10 mouse cellular contexts compared by ENCODE assay signal in genomic region chr4:141624983-141625773, GRCm38 (mm10). TPM values are rescaled to one million over a fixed set of nuclear protein-coding genes. Genes with fewer than 3 reads are reported as not detected.
DNase-seq lines count a peak whose midpoint lies in the region; ATAC-seq and TF ChIP-seq lines count a peak whose summit lies in the region.
"Had no signal": no experiment of that assay in that cellular context is flagged by ENCODE, and none has a peak within 500 bp of the region (broad histone marks: within the 10 kb centered on the region; RNA-seq: fewer than 3 reads in every experiment).

No protein-coding gene starts in this region.

- DNase-seq in layer of hippocampus, adult 2 months (ENCODE audit: low spot score in 2 of 2) = peak in 1 of 2 experiments; percentile 31
- no peak for DNase-seq in layer of hippocampus, adult 9-10 months (ENCODE audit: low spot score)
- no peak for DNase-seq in Patski (ENCODE audit: low read depth, low spot score)
- peak; percentile 32 for DNase-seq in forelimb bud, embryonic 11.5 days (ENCODE audit: low read depth, low spot score)
- no peak for DNase-seq in gastrocnemius, adult 8-10 months (ENCODE audit: low spot score in 2 of 2)
- DNase-seq in layer of hippocampus, adult 9-11 months = no peak

- H3K4me2 ChIP-seq in forebrain, embryonic 16.5 days (ENCODE audit: low read length) = no peak overlapping the region
- H3K4me2 ChIP-seq: embryonic facial prominence, embryonic 15.5 days; limb, embryonic 13.5 days had no signal

- H3K4me3 ChIP-seq in layer of hippocampus, adult 2 months = no peak overlapping the region
- no peak overlapping the region for H3K4me3 ChIP-seq in forebrain, embryonic 16.5 days (replicated peaks; ENCODE audit: low read length)
- H3K4me3 ChIP-seq: embryonic facial prominence, embryonic 15.5 days; limb, embryonic 13.5 days had no signal

- in situ Hi-C loops in Patski (cut with MboI; ENCODE audit: low pct_unique_long_range_greater_than_20kb) = no loop called here

- no peaks in the 10 kb centered on the region for H3K4me1 ChIP-seq in forebrain, embryonic 16.5 days (replicated peaks; ENCODE audit: control insufficient read depth, insufficient read depth, low read length)
- H3K4me1 ChIP-seq: limb, embryonic 13.5 days had no signal

- H3K27me3 ChIP-seq in Patski = no peaks in the 10 kb centered on the region
- H3K27me3 ChIP-seq in forebrain, embryonic 16.5 days (replicated peaks; ENCODE audit: control insufficient read depth, insufficient read depth, low read length) = no peaks in the 10 kb centered on the region
- H3K27me3 ChIP-seq: embryonic facial prominence, embryonic 15.5 days; limb, embryonic 13.5 days had no signal

- POLR2A ChIA-PET in Patski (lab: Charles Lee) = no interaction called here

- 81% methylated on average over 19 of the region's 19 CpGs for WGBS in forebrain, embryonic 16.5 days

- peak; percentile 27 for ATAC-seq in Patski
- peak; percentile 88 for ATAC-seq in megakaryocyte progenitor cell, adult 5-6 weeks (replicated peaks; ENCODE audit: poor library complexity)
- ATAC-seq in forebrain, embryonic 16.5 days = no peak

- TF ChIP-seq CTCF in layer of hippocampus, adult 2 months (conservative IDR thresholded peaks at IDR 0.05) = peak; percentile 77
- no peak for TF ChIP-seq CTCF in Patski (IDR thresholded peaks at IDR 0.05)

- no peak overlapping the region for H3K27ac ChIP-seq in layer of hippocampus, adult 2 months
- H3K27ac ChIP-seq in forebrain, embryonic 16.5 days (ENCODE audit: low read length) = no peak overlapping the region
- H3K27ac ChIP-seq: embryonic facial prominence, embryonic 15.5 days; limb, embryonic 13.5 days had no signal

- H3K36me3 ChIP-seq in forebrain, embryonic 16.5 days (ENCODE audit: control insufficient read depth, insufficient read depth) = peaks cover 20% of the 10 kb centered on the region

- CTCF ChIA-PET in Patski (lab: Charles Lee) = interaction anchor here (0.7 to 1.0 kb wide), 2 partner anchors 11 to 143 kb away, joined by 3 read pairs; no protein-coding TSS in a partner anchor

- H3K9ac ChIP-seq in forebrain, embryonic 16.5 days (replicated peaks; ENCODE audit: low read depth, low read length) = no peak overlapping the region
- H3K9ac ChIP-seq: embryonic facial prominence, embryonic 15.5 days; limb, embryonic 13.5 days had no signal

- H3K9me3 ChIP-seq in forebrain, embryonic 16.5 days (ENCODE audit: control insufficient read depth, low read length) = no peaks in the 10 kb centered on the region
- H3K9me3 ChIP-seq: embryonic facial prominence, embryonic 15.5 days; limb, embryonic 13.5 days had no signal

RNA-seq across cellular contexts. Expression of gene Slc25a34, which starts 1.6 kb away (rescaled TPM):
- 1 to 10 TPM; 1.6 to 3.6 TPM for total RNA-seq in layer of hippocampus, adult 2 months (2021)
- polyA plus RNA-seq in Patski (2021) = 0.15 TPM
- total RNA-seq in megakaryocyte progenitor cell, adult 5-6 weeks (2015) = not detected in 2 replicates
- total RNA-seq in megakaryocyte progenitor cell, adult 5-6 weeks (2017) = not detected in 2 replicates
- 10 to 100 TPM in 3 of 4 experiments, 1 to 10 TPM in 1; 9.2 to 14.0 (median 12.3) TPM for total RNA-seq in gastrocnemius, adult 8-10 months (2022)
- polyA plus RNA-seq in forebrain, embryonic 16.5 days (2015; fragmentation: Nextera tagmentation; extraction: Ambion mirVana) = 0.08 TPM in 1 of 2 replicates, not detected in the other
- polyA plus RNA-seq: limb, embryonic 13.5 days had no signal

RNA-seq across cellular contexts. Expression of gene Tmem82, which starts 6.7 kb away (rescaled TPM):
- under 1 TPM; 0.37 to 0.56 TPM for total RNA-seq in layer of hippocampus, adult 2 months (2021)
- polyA plus RNA-seq in Patski (2021) = 0.05 TPM
- total RNA-seq in megakaryocyte progenitor cell, adult 5-6 weeks (2015) = 0.10 and 0.76 TPM in 2 replicates
- total RNA-seq in megakaryocyte progenitor cell, adult 5-6 weeks (2017) = 0.46 and 1.6 TPM in 2 replicates
- total RNA-seq in gastrocnemius, adult 8-10 months (2022) = under 1 TPM; 0.16 to 0.46 (median 0.31) TPM
- polyA plus RNA-seq in forebrain, embryonic 16.5 days (2015; fragmentation: Nextera tagmentation; extraction: Ambion mirVana) = 0.13 and 0.19 TPM in 2 replicates

RNA-seq across cellular contexts. Expression of gene Fblim1, which starts 19.3 kb away (rescaled TPM):
- total RNA-seq in layer of hippocampus, adult 2 months (2021) = under 1 TPM; 0.47 to 0.90 TPM
- polyA plus RNA-seq in Patski (2021) = 90.1 TPM
- not detected in 2 replicates for total RNA-seq in megakaryocyte progenitor cell, adult 5-6 weeks (2015)
- total RNA-seq in megakaryocyte progenitor cell, adult 5-6 weeks (2017) = 0.07 TPM in 1 of 2 replicates, not detected in the other
- total RNA-seq in gastrocnemius, adult 8-10 months (2022) = 1 to 10 TPM in 2 of 4 experiments, under 1 TPM in 2; 0.46 to 2.2 (median 0.94) TPM
- polyA plus RNA-seq in forebrain, embryonic 16.5 days (2015; fragmentation: Nextera tagmentation; extraction: Ambion mirVana) = 18.8 and 27.8 TPM in 2 replicates

RNA-seq across cellular contexts. Expression of gene Plekhm2, which starts 39.5 kb away (rescaled TPM):
- 10 to 100 TPM; 74.1 to 80.6 TPM for total RNA-seq in layer of hippocampus, adult 2 months (2021)
- 37.0 TPM for polyA plus RNA-seq in Patski (2021)
- 7.2 and 12.8 TPM in 2 replicates for total RNA-seq in megakaryocyte progenitor cell, adult 5-6 weeks (2015)
- total RNA-seq in megakaryocyte progenitor cell, adult 5-6 weeks (2017) = 9.8 and 11.0 TPM in 2 replicates
- 10 to 100 TPM; 25.0 to 32.5 (median 30.2) TPM for total RNA-seq in gastrocnemius, adult 8-10 months (2022)
- 5.0 and 7.0 TPM in 2 replicates for polyA plus RNA-seq in forebrain, embryonic 16.5 days (2015; fragmentation: Nextera tagmentation; extraction: Ambion mirVana)
